Mouse (Mus musculus) spleen, adult 2 months (tissue): ENCODE data around the gene Fam13a. TPM values are rescaled to one million over a fixed set of nuclear protein-coding genes. Genes with fewer than 3 reads are reported as not detected.

Experiments
- DNase-seq, 2 experiments: peaks; one replicate each; pipeline versions ENCODE4 v3.0.0 to v3.0.0-alpha.2; 2012 to 2021; ENCODE audit warnings: low spot score in 2 of 2, low read depth in 1 of 2
- H3K27ac ChIP-seq: fragments of 200-500 bp; 2 replicates; pipeline ENCODE4 v1.5.1; 2012; ENCODE audit warnings: low read length, inconsistent platforms; ENCODE audit not compliant: insufficient read depth
- H3K27me3 ChIP-seq: fragments of 200-500 bp; 2 replicates; pipeline ENCODE4 v1.6.1; 2012; ENCODE audit warnings: mild to moderate bottlenecking, moderate library complexity, low read length, inconsistent platforms; ENCODE audit not compliant: control insufficient read depth, insufficient read depth
- H3K36me3 ChIP-seq: fragments of 200-500 bp; 2 replicates; pipeline ENCODE4 v1.6.1; 2012; ENCODE audit warnings: mild to moderate bottlenecking, low read length, inconsistent platforms; ENCODE audit not compliant: control insufficient read depth, insufficient read depth
- H3K4me1 ChIP-seq: fragments of 200-500 bp; 2 replicates; pipeline ENCODE4 v1.6.1; 2011; ENCODE audit warnings: inconsistent platforms; ENCODE audit not compliant: control insufficient read depth, insufficient read depth, insufficient read length
- H3K4me3 ChIP-seq: fragments of 200-500 bp; 2 replicates; pipeline ENCODE4 v1.5.1; 2011; ENCODE audit warnings: mild to moderate bottlenecking, inconsistent platforms; ENCODE audit not compliant: insufficient read depth, insufficient read length; ENCODE audit errors: extremely low read depth
- CTCF ChIP-seq: fragments of 200-500 bp; IDR thresholded peaks from 2 replicates; pipeline ENCODE4 v1.5.1; 2011; ENCODE audit warnings: mild to moderate bottlenecking, inconsistent platforms; ENCODE audit not compliant: insufficient read depth, insufficient read length, insufficient replicate concordance; ENCODE audit errors: extremely low read depth
- POLR2A ChIP-seq: fragments of 200-500 bp; IDR thresholded peaks from 2 replicates; pipeline ENCODE4 v1.6.1; 2011; ENCODE audit warnings: low read depth, low read length, inconsistent platforms
- WGBS: fragments of 180-500 bp; shearing (Covaris S2); methylation state at CpG from one replicate; pipeline ENCODE4 v1.1.7; 2018; 5-methylcytosine and 5-hydroxymethylcytosine counted together
- polyA plus RNA-seq: library from polyadenylated mRNA; depleted of rRNA; stranded (reverse); fragments of >200 nt; gene quantifications from 2 replicates; pipeline ENCODE4 v1.2.3, GENCODE M21; 2012

The Fam13a gene
- polyA plus RNA-seq, 1 experiment, result 0.78 TPM

GRCm38 (mm10) chr6:59022621-59023020 lies 1.7 kb downstream of the Fam13a start:
- Histone ChIP-seq H3K27ac (no peak overlapping the region), H3K4me3 (no peak overlapping the region), H3K36me3 (no peaks in the 10 kb centered on the region), H3K4me1 (no peaks in the 10 kb centered on the region), H3K27me3 (no peaks in the 10 kb centered on the region; the same call in 1 of the 2 replicates)
- DNase-seq, result no peak
- 79% methylated on average over 2 of the region's 2 CpGs for WGBS
- TF ChIP-seq POLR2A (no peak), CTCF (no peak)

- WGBS, result 72% methylated on average over 2 of the region's 2 CpGs
- Histone ChIP-seq H3K4me1 (no peaks in the 10 kb centered on the region), H3K36me3 (no peaks in the 10 kb centered on the region), H3K27ac (no peak overlapping the region), H3K4me3 (no peak overlapping the region), H3K27me3 (no peaks in the 10 kb centered on the region; the same call in 1 of the 2 replicates)
- TF ChIP-seq CTCF (peak; percentile 23; the same call in 1 of the 2 replicates), POLR2A (no peak)
- peak in 1 of 2 experiments; percentile 23 for DNase-seq
Measured at GRCm38 (mm10) chr6:59020346-59020745, 4.0 kb downstream of the Fam13a start.

- H3K4me1 ChIP-seq, result no peaks in the 10 kb centered on the region
- no peak overlapping the region for H3K4me3 ChIP-seq
- H3K27me3 ChIP-seq, result no peaks in the 10 kb centered on the region; the same call in 1 of the 2 replicates
- no peaks in the 10 kb centered on the region for H3K36me3 ChIP-seq
- no peak for DNase-seq
- WGBS, result 57% methylated on average over 1 of the region's 1 CpGs
- TF ChIP-seq CTCF (no peak), POLR2A (no peak)
- H3K27ac ChIP-seq, result no peak overlapping the region
Measured at GRCm38 (mm10) chr6:59019847-59020246, 4.5 kb downstream of the Fam13a start.

- H3K4me1 ChIP-seq, result no peaks in the 10 kb centered on the region
- no peaks in the 10 kb centered on the region for H3K27me3 ChIP-seq
- DNase-seq, result no peak
- H3K36me3 ChIP-seq, result no peaks in the 10 kb centered on the region
- 72% methylated on average over 1 of the region's 1 CpGs for WGBS
- TF ChIP-seq CTCF, result no peak
- TF ChIP-seq POLR2A, result no peak
- H3K27ac ChIP-seq, result no peak overlapping the region
- no peak overlapping the region for H3K4me3 ChIP-seq
Measured at GRCm38 (mm10) chr6:59016336-59016832, 8.0 kb downstream of the Fam13a start.

GRCm38 (mm10) chr6:59014760-59015159 lies 9.6 kb downstream of the Fam13a start:
- TF ChIP-seq CTCF (no peak), POLR2A (no peak)
- Histone ChIP-seq H3K36me3 (no peaks in the 10 kb centered on the region), H3K4me1 (no peaks in the 10 kb centered on the region), H3K27me3 (no peaks in the 10 kb centered on the region), H3K4me3 (no peak overlapping the region), H3K27ac (no peak overlapping the region)
- no peak for DNase-seq
- WGBS, result 86% methylated on average over 2 of the region's 2 CpGs

- H3K27ac ChIP-seq, result no peak overlapping the region
- DNase-seq, result no peak
- WGBS, result 83% methylated on average over 8 of the region's 8 CpGs
- H3K4me1 ChIP-seq, result no peaks in the 10 kb centered on the region
- H3K36me3 ChIP-seq, result no peaks in the 10 kb centered on the region
- no peaks in the 10 kb centered on the region for H3K27me3 ChIP-seq
- TF ChIP-seq POLR2A (no peak), CTCF (no peak)
- no peak overlapping the region for H3K4me3 ChIP-seq
Measured at GRCm38 (mm10) chr6:59014088-59014759, 10.1 kb downstream of the Fam13a start.

- WGBS, result 93% methylated on average over 3 of the region's 3 CpGs
- DNase-seq, result no peak
- Histone ChIP-seq H3K27ac (no peak overlapping the region), H3K4me1 (no peaks in the 10 kb centered on the region), H3K4me3 (no peak overlapping the region), H3K36me3 (no peaks in the 10 kb centered on the region), H3K27me3 (no peaks in the 10 kb centered on the region)
- no peak for TF ChIP-seq CTCF
Measured at GRCm38 (mm10) chr6:59010792-59011191, 13.6 kb downstream of the Fam13a start.
